Mouse (Mus musculus): Measurements from ENCODE around the gene Grm7.
A peak's percentile ranks its signal among the peaks of the same experiment; 100 is the strongest.

The Grm7 gene

DNA sequence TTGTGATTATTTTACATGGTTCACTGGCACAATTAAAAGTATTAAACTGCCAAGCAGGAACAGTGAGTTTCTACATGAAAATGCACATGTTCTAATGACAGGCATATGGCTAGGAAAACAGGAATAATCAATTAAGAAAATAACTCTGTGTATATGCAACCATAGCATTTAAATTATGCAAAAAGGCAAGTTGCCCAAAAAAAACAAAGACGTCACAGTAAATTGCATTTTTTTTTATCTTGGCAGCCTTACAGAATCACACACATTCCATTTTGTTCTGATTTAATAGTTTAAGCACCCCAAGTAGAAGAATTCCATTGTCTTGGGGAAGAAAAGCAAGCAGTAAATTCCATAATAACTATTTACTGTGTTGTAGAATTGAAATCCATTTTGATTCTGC is 716.3 kb downstream of the Grm7 start:
- no peak for DNase-seq (ENCODE audit: low spot score in 2 of 2)

DNA sequence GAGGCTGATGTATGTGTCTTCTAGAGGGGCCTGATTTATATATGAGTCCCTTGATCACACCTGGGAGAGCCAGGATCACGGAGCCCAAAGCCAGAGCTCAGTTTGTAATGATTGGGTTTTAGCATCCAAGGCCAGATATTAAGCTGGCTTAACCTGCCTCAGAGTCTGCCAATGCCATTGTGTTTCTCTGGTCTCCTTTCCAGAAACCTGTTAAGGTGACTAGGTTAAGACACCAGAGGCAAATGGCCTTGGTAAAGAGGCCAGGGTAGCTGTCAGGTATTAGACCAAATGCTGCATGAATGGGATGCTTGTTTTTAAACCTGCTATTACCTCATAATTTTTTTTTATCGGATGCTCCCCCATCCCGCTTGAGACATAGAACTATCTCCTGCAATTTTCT is 722.7 kb downstream of the Grm7 start:
- no peak for DNase-seq (ENCODE audit: low spot score in 2 of 2)

DNA sequence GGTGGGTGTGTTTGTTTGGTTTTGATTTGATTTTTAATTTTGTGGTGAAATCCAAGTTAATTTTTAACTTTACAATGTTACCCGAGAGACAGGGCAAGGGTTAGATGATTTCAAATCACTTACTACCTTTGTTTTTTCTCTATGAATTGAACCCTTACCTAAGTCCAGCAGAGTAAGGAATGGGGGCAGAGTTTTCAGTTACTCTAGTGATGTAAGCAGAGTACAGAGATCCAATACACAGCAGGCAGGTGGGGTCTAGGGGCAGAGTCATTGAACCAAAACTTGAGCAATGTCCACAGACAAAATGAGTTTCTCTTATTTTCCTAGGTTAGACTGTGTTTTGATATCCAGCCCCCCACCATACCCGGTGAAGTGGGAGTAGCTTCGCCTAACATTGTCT is 723.2 kb downstream of the Grm7 start:
- no peak for DNase-seq (ENCODE audit: low spot score in 2 of 2)

DNA sequence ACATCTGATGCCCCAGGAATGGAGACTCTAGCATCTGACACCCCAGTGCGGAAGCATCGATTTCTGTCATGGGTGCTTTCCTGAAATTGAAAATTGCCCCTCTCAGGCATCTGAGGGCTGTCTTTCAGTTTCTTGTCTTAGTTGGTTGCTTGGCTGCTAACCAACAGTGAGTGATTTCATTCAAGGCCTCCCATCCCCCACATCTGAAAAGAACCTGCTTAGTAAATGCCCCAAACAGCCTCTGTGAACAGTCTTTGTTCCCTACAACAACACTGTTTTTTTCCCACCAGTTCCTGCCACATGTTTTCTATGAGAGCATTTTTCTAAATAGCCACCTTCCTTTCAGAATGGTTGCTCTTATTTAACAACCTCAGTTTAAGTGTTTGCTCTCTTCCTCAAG is 723.6 kb downstream of the Grm7 start:
- DNase-seq (ENCODE audit: low spot score in 2 of 2) = no peak

DNA sequence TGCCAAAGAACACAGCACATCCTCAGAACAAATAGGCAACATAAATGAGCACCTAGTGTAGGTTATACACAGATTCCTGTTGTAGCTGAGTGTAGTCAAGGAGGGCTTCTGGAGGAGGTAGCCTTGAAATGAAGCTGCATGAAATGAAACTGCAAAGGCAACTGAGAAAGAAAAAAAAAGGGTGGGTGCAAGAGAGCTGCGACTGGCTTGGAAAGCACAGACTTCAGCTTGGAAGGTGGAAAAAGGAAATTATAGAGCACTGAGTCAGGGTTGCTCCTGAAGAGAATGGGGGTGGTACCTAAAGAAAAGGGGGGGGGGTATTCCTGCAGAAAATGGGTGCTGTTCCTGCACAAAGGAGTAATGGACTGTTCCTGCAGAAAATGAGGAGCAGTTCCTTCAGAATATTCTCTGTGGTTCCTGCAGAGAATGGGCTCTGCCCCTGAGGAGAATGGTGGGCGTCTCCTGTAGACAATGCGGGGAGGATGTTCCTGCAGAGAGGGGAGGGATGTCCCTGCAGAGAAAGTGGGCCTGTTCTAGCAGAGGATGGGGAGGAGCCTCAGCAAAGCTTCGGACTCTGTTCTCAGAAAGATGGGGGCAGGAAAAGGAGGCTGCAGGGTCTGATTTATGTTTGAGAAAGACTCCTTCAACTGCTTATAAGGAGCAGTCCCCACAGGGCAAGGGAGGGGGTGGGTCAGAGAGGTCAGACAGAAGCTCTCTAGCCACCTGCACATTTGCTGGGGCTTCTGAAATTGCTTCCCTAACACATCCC is 726.4 kb downstream of the Grm7 start:
- DNase-seq (ENCODE audit: low spot score in 2 of 2) = no peak

DNA sequence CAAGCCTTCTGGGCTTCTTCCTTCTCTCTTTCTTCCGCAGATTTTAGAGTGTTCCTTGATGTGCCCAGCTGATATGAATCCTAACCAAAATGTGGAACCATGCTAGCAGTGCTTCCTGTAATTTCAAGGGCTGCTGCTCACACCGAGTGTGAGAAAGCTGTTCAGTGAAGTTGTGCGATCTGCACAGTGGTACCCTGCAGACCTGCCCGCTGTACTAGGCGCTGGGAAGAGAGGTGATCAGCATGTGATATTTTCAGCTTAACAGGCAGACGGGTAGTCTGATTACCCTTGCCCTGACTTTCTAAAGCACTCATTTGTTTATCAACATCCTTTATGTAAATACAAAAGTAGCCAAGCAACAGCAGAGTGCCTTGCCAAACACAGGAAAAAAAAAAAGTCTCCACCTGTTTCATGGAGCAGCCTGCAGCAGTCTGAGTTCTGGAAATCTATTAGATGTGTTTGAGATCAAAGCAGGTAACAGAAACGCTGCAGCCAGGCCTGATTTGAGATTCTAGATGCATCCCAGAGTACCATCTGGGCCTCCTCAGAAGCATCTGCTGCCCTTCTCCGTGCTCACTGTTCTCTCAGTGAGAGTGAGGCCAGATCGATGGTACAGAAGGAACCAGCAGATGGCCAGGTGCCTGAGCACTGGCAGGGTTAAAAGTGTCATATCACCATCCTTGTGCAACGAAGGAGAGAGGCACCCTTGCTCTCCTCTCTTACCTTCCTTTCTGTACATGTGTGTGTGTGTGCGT is 727.4 kb downstream of the Grm7 start:
- peak in 1 of 2 experiments; percentile 22 for DNase-seq (ENCODE audit: low spot score in 2 of 2)

DNA sequence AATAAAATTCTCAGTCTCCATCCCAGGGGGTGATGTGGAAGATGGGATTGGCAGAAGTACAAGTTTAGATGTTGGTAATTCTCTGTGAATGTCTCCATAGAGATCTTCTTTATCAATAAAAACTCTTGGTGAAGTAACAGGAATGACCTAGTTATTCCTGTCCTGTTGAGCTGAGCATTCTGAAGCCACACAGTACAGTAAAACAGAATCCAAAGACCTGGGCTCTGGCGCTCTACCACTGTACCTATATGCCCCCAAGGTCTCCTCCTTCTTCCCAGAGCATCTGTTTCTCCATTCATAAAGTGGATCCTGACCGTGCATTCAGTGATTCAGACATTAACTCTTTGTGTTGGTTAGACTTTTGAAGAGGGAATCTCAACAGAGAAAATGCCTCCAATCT is 735.3 kb downstream of the Grm7 start:
- DNase-seq (ENCODE audit: low spot score in 2 of 2) = no peak

DNA sequence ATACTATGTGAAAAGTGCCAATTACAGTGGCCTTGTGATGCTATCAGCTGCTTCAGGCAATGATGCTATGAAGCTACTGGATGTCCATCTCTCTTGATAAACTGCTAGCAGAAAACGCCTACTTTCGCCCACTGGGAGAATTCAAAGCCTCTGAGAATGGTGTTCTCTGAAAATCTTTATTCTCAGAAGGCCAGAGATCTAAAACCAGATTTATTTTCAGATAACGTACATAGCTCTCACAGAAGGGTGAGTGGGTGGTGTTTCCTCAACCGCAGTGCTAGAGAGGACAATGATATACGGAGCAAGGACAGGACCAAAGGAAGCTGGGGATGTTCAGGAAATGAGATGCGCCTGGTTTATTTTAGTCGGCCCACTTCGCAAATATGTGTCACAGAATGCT is 763.4 kb downstream of the Grm7 start:
- no peak for DNase-seq (ENCODE audit: low spot score in 2 of 2)

DNA sequence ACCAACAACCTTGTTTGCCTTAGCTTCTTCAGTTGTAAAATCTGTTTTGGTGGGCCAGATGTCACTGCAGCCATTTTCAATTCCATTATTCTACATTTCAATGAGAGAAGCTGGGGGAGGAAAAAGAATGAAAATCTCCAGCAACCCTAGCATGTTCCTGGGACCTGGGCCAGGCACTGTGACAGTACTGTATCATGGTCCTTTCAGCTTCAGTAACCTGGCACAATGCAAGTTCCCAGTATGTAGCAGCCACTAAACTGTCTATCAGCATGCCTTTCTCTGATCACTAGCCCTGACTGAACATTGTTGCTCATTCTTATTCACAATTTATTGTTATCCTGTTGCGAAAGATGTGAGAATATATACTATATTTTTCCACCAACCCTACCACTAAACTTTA is 779.4 kb downstream of the Grm7 start:
- no peak for DNase-seq (ENCODE audit: low spot score in 2 of 2)

DNA sequence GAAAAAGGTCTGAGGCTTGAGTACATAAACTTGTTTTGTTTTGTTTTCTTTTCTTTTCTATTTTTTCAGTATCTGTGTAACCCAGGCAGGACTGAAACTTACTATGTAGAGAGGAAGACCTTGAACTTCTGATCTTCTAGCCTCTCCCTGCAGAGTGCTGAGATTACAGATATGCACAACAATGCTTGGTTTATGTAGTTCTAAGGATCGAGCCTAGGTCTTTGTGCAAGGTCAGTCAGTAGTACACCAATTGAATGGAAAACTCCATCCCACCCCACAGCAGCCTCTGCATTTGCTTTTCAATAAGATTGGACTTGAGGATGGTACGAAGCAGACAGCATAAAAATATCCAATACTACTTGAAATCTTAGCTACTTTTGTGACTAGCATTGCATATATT is 800.8 kb downstream of the Grm7 start:
- no peak for DNase-seq (ENCODE audit: low spot score in 2 of 2)

DNA sequence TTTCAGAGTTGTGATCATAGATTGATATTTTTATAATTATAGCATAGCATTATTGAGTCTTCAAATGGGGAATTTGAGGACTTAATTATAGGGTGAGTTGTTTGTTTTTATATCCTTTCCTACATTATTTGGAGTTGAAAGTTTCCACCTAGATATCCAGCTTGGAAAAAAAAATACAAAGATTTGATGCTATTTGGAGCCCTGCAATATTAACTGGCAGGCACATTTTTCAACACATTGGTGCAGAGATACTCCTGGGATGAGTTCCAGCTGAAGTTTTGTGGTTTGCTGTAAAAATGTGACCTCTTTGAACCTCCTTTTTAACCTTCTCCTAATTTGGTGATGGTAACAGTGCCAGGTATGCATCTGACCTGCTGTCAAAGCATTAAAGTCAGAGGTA is 802.5 kb downstream of the Grm7 start:
- DNase-seq (ENCODE audit: low spot score in 2 of 2) = no peak

DNA sequence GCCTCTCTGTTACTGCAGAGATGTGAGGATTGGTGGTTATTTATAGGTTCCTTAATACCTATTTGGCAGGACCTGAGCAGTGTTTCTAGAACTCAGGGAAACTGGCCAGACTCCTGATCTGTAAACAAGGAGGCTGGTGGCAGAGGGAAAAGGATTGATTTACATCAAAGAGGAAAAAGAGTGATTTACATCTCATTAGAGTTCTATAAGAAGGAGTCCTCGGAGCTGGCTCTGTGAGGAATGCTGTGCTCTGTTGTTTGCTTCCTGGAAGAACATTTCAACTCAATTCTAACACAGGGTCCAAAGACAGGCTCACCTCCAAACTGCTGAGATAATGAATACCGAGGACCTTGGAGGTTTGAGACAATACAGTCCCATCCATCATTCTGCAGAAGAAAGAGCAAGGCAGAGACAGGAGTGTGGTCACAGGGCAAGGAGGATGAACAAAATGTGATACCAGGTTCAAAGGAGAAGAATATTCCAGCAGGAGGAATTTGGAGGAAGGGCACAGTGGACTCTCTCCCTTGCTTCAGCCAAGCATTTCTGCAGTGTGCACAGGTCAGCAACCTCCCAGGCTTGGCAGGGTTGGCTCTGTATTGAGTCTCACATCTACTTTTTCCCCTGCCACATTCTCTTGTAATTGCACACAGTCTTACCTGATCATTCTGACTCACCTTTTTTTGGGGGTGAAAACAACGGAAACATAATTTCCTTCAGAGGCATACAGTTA is 803.8 kb downstream of the Grm7 start:
- DNase-seq (ENCODE audit: low spot score in 2 of 2) = no peak

DNA sequence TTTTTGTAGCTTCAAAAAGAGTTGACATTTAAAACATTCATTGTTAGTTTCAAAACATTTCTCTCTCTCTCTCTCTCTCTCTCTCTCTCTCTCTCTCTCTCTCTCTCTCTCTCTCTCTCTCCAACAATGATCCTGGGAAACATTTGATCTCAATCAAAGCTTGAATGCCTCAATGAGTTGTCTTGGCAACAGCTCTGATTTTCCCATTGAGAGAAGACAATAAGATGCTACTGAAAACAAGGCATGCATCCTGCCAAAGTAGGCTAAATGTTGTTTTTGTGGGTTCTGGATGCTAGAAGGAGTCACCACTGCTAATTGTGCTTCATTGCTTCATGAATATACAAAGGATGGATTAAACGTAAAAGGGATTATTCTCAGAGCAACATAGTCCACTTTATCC is 836.5 kb downstream of the Grm7 start:
- no peak for DNase-seq (ENCODE audit: low spot score in 2 of 2)

DNA sequence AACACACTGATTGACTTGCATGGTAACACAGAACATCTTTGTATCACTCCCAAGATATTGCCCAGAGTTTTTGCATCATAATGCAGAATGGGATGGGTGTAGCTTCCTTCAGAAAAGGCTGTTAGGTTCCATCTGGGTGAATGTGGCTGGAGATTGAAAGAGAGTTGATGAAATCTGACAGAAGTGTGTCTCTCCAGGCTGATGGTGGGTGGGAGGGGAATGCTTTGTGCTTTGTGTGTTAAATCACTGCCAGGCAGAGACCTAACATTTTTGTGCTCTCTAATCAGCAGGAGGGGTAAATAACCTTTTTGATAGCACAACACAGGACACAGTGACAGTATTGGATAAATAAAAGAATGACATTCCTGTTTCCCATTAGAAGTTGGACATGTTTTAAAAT is 840.7 kb downstream of the Grm7 start:
- no peak for DNase-seq (ENCODE audit: low spot score in 2 of 2)

DNA sequence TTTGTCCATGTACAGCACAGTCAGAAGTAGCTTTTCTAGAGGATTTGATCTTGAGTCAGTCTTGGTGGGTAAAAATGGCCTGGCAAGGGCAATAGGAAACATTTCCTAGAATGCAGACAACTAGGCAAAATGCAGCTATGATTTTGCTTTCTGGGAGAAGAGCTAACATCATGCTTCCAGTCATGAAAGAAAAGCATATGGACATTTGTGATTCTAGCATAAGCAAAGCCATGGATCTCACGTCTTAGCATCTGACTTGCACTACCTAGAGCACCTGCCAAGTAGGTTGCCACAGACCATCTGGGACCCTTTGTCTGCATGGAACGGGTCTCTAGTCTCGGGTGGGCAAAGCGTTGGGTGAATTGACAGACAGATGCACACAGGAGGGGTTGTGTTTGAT is 842.2 kb downstream of the Grm7 start:
- DNase-seq (ENCODE audit: low spot score in 2 of 2) = no peak

DNA sequence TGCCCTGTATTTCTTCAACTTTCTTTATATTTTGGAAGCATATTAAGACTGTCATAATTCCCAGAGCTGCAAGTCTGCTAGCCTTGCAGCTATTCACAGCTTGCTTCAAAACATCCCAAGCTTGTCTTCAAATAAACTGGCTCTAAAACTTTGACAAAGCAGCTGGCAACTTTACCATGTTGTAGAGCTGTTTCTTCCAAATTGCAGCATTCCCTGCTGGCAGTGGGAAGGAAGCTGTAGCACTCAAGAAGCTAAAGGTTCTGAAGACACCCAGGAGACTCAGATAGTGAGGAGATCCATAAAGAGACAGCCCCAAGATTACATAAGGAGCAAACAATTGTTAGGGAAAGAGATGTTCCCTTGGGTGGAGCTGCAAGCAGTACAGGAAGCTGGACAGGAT is 846.8 kb downstream of the Grm7 start:
- no peak for DNase-seq (ENCODE audit: low spot score in 2 of 2)

DNA sequence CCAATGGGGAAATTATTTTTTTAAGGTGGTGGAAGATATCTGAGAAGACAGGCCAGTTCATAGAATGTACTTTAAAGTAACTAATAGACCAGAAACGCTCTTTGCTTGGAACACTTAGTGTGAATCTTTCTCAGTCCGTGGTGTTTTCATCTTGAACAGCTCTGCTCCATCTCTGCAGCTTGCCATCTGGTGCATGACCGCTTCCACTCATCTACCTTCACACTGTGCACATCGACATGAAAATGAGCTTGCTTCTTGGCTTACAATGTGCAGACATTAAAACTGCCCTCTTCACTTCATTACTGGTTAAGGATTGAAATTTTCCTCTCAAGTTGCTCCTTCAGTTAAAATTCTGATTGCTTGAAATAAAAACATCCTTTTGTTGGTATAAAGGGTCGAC is 854.2 kb downstream of the Grm7 start:
- DNase-seq (ENCODE audit: low spot score in 2 of 2) = no peak

DNA sequence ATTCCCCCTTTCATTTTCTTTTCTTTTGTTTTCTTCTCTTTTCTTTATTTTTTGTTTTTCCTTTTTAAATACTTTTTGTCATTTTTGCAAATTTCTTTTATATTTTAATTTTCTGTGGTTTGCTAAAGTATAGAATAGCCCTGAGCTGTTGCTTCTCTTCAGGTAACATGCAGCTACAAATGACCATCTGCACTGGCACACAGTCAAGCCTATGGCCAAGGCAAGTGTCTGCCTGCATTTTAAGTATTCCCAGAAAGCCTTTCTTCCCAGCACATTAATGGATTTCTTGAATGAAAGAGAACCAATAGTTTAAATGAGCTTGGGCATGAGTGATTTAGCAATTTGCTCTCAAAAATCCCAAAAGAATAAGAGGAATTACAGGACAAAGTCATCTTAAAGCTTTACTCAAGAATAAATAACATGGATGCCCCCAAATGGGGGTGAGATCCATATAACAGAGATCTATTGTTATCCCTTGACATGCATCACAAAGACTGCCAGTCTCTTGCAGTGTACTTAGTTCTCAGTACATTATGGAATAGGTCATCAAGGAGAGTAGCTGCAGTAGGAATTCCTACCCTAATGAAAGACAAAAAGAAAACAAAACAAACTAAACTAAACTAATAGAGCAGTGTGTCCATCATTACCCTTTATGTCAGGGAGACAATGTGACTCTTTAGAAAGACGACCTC is 865.5 kb downstream of the Grm7 start:
- DNase-seq (ENCODE audit: low spot score in 2 of 2) = no peak

DNA sequence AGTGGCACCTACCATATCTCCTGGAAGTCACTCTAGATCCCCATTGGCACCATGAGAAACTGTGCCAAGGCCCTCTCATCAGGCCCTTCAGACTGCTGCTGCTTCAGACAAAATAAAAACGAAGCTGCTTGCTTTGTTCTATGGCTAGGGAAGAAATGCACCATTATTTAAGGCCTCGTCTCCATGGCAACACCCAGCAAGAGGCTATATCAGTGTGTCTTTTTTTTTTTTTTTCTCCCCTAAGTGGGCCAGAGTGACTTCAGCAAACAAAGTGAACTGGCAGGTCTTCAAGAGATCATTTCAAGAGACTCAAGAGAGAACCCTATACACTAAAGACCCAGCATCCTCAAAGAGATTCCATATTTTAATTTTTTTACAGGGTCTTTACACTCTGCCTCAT is 867.0 kb downstream of the Grm7 start:
- DNase-seq (ENCODE audit: low spot score in 2 of 2) = no peak

DNA sequence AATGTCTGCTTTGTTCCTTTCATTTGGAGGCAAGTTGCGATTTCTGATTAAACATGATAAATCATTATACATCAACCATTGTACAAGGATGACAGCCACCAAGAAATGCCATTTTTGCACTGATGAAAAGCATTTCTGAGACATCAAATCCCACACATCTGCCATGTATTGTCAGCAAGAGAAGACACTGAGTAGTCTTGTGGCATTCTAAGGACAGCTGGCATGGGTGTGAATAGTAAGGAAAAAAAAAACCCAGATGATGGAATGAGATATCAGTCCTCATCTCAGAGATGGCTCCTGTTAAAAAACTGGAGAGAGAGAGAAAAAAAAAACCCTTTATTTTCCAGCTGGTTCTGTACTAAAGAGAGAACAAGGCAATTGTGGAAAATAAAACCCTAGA is 875.8 kb downstream of the Grm7 start:
- no peak for DNase-seq (ENCODE audit: low spot score in 2 of 2)

DNA sequence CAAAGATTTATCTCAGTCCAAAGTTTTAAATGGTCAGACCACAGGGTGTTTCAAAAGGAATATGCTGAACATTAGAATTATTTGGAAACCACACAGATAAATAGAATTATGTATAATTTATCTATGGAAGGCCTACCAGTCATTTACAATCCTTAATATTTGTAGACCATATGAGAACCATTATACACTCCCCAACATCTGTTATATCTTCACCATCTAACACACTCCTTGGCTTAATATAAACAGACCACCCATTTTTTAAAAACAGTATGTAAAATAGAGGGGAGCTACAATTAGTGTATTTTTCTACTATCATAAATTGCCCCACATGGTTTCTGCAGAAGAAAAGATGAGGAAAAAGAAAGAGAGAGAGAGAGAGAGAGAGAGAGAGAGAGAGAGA is 876.7 kb downstream of the Grm7 start:
- no peak for DNase-seq (ENCODE audit: low spot score in 2 of 2)

DNA sequence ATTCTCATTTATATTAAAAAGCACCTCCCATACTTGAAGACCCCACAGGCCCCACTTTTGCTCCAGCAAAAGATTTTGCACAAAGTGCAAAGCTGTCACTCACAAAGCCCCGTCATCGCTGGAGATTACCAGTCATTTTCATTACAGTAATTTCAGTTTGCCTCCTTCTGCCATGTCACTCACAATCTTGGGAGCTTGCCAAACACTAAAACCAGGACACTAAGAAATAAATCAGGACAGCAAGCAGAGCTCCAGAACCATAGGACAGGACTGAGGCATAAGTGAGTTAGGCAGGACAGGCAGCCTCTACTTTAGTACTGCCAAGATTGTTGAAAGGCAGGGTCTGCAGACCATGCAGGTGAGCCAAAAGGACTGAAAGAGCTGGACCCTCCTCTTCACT is 884.6 kb downstream of the Grm7 start:
- no peak for DNase-seq (ENCODE audit: low spot score in 2 of 2)
